Mouse (Mus musculus) layer of hippocampus, postnatal 10 days (tissue): ENCODE measurements around the gene Ggt7. TPM values are rescaled to one million over a fixed set of nuclear protein-coding genes. Genes with fewer than 3 reads are reported as not detected.
"Not testable (repeated sequence)": the region's sequence is repeated elsewhere in the genome, so short reads cannot be mapped to it uniquely, and the experiment has no call there.

Source experiments
- DNase-seq, 2 experiments: peaks; one replicate each; pipeline ENCODE4 v3.0.0; 2021; ENCODE audit warnings: low spot score in 2 of 2
- long read RNA-seq: library from polyadenylated mRNA; stranded (forward); transcript quantifications from one replicate; pipeline ENCODE4 v2.0.0, GENCODE M21; 2023
- total RNA-seq, 2 experiments: library from RNA; stranded (reverse); gene quantifications; 2 replicates each; pipeline ENCODE4 v1.2.3; 2021

Gene Ggt7
- 100 to 1,000 TPM in 1 of 2 experiments, 10 to 100 TPM in 1; 95.2 to 101 TPM for total RNA-seq
- long read RNA-seq, transcript Ggt7-201 (15 exons, 2,614 nt), result major isoform, 53 of 93 reads
- long read RNA-seq, partial matches to known transcripts, result 19 of 93 reads
- long read RNA-seq, other reads (novel, unspliced or antisense), result 21 of 93 reads

DNA sequence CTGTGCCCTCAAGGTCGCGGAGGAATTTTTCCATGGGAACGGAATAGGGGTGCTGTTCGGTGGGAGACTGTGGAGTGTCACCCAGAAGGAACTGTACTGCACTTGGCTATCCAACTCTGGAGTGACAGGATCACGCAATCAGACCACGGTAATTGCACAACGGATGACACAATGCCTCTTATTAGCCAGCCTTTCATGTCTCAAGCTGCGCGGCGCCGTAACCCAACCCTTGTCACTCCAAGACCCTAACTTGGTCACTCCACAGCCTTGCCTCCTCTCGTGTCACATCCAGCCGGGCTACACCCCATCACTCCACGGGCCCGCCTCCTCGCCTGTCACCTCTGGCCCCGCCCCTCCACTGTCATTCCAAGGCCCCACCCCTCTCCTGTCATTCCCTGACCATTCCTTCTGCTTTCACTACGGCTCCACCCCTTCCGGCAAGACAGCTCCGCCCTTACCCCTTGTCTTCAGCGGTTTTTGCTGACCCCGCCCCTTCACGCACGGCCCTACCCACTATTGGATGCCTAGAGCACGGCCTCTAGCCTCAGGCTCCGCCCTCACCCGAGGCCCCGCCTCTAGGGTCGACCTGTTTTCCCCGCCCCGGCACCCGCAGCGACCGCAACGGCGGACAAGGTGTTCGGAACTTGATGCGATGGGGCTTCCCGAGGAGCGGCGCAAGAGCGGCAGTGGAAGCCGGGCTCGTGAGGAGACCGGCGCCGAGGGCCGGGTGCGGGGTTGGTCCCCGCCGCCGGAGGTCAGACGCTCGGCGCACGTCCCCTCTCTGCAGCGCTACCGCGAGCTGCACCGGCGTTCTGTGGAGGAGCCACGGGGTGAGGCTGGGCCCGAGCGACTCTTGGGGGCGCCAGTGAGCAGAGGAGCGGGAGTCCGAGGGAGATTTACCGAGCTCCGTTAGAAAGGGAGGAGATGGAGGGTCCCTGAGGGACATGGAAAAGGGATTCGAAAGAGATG is at the start of gene Ggt7, which contains the start of gene Acss2:
TSS of gene Ggt7 (minus strand) at position 783 of the 969 bp plus-strand sequence.
TSS of gene Acss2 (plus strand) at position 494 of the 969 bp plus-strand sequence.
- peak; percentile 97 to 98 for DNase-seq

DNA sequence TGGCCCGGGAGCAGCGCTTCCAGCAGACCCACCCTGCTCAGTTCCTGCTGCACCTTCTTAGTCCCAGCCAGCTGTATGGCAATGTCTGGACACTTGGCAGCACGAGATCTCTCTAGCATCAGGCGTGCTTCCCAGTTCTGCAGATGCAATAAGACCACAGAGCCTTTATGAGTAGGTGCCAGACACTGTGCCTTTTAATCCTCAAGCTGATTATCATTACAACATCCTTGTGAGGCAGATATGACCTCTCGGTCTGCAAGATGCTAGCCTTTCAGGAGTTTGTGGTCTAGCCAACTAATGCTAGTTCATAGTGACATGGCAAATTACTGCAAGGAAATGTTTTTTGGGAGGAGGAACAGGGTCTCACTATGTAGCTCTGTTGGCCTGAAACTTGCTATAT is 49.7 kb upstream of the Ggt7 start:
- DNase-seq, result no peak

- no peak for DNase-seq
These were observed 44.9 kb upstream of the Ggt7 start for GRCm38 (mm10) chr2:155562934-155563333.

DNA sequence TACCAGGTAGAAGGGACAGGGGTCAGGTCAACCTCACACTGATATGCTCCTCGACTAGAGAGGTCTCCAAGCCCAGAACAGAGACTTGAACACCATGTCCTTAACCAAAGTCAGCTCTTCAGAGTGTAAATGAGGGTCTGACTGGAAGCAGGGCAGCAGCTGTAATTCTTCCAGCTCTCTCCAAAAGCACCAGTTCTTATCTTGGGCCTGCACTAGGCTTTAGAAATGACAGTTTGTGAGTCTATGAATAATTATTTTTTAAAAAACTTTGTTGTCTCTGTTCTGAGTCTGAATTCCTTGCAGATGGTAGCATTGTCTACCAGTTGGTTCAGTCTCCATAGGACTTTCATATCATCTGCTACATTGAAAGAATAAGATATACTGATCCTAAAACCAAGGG is 44.2 kb upstream of the Ggt7 start:
- no peak for DNase-seq

DNA sequence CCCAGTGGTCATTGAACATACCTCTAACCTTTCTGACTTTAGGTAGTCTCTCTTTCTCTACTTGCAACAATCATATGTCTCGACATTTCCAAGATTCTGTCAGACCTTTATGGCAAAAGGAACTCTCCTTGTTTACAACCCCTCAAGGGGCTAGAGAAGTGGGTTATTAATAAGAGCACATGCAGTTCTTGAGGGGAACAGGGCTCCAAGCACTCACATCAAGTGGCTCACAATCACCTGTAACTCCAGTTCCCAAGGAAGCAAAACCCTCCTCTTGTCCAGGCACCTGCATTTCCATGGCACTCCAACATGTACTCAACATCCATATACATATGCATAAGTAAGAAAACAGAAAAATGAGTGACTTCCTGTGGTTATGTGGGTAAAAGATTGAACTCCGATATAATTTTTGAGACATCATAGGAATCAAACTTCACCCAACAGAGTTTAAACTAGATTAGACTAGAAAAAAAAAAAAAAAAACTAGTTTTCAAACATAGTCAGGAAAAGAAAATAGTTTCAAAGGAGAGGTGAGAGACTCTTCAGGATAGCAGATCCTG is 36.5 kb upstream of the Ggt7 start:
- DNase-seq, result no peak

DNA sequence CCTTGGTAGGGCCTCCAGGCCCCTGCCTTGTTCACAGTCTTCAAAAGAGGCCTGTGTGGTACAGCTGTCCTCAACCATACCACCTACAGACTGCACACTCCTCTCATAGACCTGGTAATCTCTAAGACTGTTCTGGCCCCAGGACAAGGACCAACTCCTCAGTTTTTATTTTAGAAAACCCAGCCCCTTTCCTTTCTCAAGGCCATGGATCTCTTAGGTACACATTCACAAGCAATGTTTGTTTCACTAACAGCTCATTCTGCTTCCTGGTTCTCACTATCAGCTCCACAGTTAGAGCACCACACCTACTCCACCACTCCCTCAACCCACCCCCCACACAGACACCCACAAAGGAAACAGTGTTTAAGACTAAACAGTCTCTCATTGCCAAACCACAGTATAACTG is 34.9 kb upstream of the Ggt7 start:
- no peak for DNase-seq

GRCm38 (mm10) chr2:155552336-155552735 is 34.3 kb upstream of the Ggt7 start:
- DNase-seq, result no peak

DNA sequence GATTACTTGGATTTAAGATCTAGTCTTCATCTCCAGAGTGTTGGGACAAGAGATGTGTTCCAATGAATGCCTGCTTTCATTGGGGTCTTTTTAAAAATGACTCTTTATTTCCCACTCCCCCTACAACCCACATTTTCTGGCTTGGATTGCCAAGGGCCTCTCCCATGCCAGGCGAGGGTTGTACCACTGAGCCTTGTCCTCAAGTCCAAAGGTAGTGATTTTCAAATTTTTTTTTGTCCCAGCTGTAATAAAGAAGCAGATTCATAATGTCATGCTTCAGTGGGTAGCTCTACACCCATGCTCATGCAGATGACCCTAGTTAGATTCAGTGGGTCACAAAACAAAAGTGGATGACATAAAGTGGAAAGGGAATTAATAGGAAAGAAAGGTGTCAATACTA is 28.9 kb upstream of the Ggt7 start:
- DNase-seq, result no peak

- DNase-seq, result no peak
These were observed 22.9 kb upstream of the Ggt7 start for GRCm38 (mm10) chr2:155540822-155541458.

GRCm38 (mm10) chr2:155539696-155540095 is 21.7 kb upstream of the Ggt7 start:
- DNase-seq, result no peak

DNA sequence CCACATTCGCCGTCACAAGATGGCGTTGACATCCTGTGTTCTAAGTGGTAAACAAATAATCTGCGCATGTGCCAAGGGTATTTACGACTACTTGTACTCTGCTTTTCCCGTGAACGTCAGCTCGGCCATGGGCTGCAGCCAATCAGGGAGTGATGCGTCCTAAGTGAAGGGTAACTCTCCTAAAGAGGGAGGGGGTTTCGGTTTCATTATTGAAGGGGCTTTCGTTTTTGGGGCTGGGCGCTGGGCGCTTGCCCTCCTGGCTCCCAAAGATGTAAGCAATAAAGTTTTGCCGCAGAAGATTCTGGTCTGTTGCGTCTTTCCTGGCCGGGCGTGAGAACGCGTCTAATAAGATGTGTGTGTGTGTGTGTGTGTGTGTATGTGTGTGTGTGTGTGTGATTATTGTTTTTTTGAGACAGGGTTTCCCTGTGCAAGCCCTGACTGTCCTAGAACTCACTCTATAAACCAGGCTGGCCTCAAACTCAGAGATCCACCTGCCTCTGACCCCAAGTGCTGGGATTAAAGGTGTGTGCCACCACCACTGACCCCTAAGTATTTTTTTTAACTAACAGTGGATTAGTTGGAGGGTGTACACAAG is 20.5 kb upstream of the Ggt7 start:
- not testable (repeated sequence) for DNase-seq

GRCm38 (mm10) chr2:155537761-155538462 is 19.9 kb upstream of the Ggt7 start:
- no peak for DNase-seq

GRCm38 (mm10) chr2:155536292-155536691 is 18.3 kb upstream of the Ggt7 start:
- DNase-seq, result no peak

- DNase-seq, result no peak
These were observed 9.3 kb upstream of the Ggt7 start for GRCm38 (mm10) chr2:155527367-155527766.

DNA sequence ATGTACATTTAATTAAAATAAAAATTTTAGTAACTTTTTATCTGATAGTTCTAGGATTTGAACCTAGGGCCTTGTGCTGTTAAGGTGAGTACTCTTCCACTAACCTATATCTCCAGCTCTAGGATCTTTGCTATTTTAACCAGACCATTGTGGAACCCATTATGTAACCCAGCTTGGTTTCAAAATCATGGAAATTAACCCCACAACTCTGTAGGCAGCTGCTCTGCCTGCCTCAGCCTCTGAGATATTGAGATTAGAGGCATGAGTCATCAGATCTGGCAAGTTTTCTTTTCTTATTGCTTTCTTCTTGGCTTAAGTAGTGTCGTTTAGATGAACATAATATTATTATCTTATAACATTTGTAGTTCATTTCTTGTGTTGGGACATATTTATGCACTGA is 6.3 kb upstream of the Ggt7 start:
- DNase-seq, result no peak

DNA sequence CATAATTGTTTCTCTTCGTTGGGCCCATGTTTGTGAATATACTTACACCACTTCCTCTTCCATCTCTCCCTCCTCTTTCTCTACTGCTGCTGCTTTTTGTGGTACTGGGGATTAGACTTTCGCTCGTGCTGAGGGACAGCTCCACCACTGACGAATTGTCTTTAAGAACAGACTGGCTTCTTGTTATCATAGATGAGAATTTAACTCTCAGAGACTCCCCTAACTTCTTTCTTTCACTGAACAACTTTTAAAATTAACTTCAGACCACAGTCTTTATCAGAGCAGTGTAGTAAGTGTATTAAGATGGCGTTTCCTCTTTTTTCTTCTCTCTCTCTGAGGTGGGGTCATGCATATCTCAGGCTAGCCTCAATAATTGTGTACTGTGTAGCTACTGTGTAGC is 5.7 kb upstream of the Ggt7 start:
- no peak for DNase-seq

DNA sequence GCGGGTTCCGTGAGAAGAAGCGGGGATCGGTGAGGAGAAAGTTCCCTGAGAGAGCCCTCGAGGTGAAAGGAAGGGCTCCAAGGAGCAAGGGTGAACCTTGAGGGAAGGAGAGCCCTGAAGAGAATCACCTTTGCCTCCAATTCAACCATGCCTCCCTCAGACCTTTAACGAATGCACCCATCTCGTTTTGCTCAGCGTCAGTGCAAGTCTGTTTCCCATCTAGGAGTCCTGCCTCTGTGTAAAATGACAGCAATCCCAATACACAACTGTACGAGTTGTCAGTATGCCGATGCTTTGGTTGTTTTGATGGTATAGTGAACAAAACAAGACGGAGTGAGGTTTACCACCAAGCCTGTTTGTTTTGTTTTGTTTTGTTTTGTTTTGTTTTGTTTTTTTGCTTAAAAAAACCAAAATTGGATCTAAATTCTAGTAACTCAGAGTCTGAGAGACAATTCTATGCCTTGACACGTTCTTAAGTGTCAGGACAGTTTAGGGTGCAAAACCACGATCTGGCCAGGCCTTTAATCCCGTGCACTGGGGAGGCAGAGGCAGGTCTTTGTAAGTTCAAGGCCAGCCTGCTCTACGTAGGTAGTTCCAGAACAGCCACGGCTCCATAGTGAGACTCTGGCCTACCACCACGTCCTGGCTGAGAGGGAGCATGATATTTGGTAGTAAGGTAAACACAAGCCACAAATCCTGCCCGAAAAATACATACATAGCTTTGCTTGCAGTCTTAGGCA is 664 bp upstream of the Ggt7 start:
- DNase-seq, result no peak

DNA sequence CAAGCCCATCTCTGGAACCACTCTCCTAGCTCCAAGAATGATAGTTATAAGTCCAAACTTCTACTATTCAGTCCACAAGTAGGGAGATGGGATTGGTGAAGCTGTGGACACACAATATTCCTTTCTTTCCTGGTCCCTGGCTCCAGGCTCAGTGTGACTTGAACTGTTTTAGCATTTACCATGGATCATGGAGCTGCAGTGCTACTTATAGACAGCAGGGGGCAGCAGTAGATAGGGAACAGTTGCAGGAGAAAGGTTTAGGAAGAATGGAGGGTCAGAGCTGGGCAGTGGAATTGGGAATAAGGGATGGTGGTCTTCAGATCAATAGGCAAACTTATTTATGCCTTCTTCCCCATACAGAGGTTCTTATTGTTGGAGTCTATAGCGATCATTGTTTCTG is 2.1 kb downstream of the Ggt7 start:
- DNase-seq, result peak; percentile 78 to 81

DNA sequence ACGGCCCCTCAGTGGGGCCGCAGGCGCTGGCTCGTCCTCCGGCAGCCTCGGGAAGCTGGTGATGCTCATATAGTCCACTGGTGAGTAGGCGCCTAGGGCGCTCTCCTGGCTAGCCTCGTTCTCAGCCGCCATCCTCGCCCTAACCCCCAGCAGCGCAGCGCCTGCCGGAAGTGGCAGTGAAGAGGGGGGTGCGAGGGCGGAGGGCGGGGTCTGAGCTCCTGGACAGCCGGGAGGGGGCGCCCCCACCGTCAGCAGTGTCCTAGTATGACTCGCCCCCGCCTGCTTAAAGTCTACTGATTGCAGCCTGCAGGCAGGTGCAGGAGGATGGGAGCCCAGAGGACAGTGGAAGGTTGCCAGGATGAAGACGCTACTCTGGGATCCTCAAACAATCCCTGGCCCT is 3.4 kb downstream of the Ggt7 start:
- peak; percentile 81 to 88 for DNase-seq

- peak; percentile 34 to 41 for DNase-seq
These were observed 4.5 kb downstream of the Ggt7 start for GRCm38 (mm10) chr2:155513543-155513942.
